Mouse (Mus musculus) heart, postnatal 14 days (tissue): Measurements from ENCODE around the gene Nsun6. TPM values are rescaled to one million over a fixed set of nuclear protein-coding genes. Genes with fewer than 3 reads are reported as not detected.

Experiments
- DNase-seq, 2 experiments: peaks; one replicate each; pipeline ENCODE4 v3.0.0; 2021 to 2022
- intact Hi-C: fragments of 180-260 bp; cut with DNase I; formaldehyde crosslinking; loops from one replicate; pipeline ENCODE4 v1.15.1; 2025
- long read RNA-seq, 2 experiments: library from polyadenylated mRNA; stranded (forward); transcript quantifications; one replicate each; pipeline ENCODE4 v2.0.0; 2021
- total RNA-seq, 2 experiments: library from RNA; stranded (reverse); gene quantifications; 2 replicates each; pipeline ENCODE4 v1.2.3; 2021

Gene Nsun6
- 1 to 10 TPM; 4.7 to 6.2 TPM for total RNA-seq
- long read RNA-seq, experiment 1, partial matches to known transcripts, result 1 of 5 reads
- long read RNA-seq, experiment 1, other reads (novel, unspliced or antisense), result 1 of 5 reads
- long read RNA-seq, experiment 2, transcript Nsun6-201 (11 exons, 2,897 nt), result major isoform, 5 of 5 reads
- long read RNA-seq, experiment 2, partial matches to known transcripts, result 0 of 5 reads
- long read RNA-seq, experiment 2, other reads (novel, unspliced or antisense), result 0 of 5 reads

GRCm38 (mm10) chr2:15054945-15055637 is at the start of gene Nsun6:
Gene Nsun6, minus strand, starts transcription at chr2:15055069.
- intact Hi-C loops, result no loop called here
- DNase-seq, result peak; percentile 98 to 99

- intact Hi-C loops, result no loop called here
Observed at GRCm38 (mm10) chr2:15104386-15104785, 49.5 kb upstream of the Nsun6 start.

GRCm38 (mm10) chr2:15096514-15097090 is 41.7 kb upstream of the Nsun6 start:
- DNase-seq, result no peak
- intact Hi-C loops, result no loop called here

More at GRCm38 (mm10) chr2:15104386-15104785, 49.5 kb upstream of the Nsun6 start:
- DNase-seq, result no peak

- intact Hi-C loops, result no loop called here
- no peak for DNase-seq
Observed at GRCm38 (mm10) chr2:15087308-15087707, 32.4 kb upstream of the Nsun6 start.

- no peak for DNase-seq
- intact Hi-C loops, result no loop called here
Observed at GRCm38 (mm10) chr2:15083702-15084101, 28.8 kb upstream of the Nsun6 start.

GRCm38 (mm10) chr2:15067091-15067490 is 12.2 kb upstream of the Nsun6 start:
- DNase-seq, result no peak
- intact Hi-C loops, result no loop called here

- DNase-seq, result no peak
- intact Hi-C loops, result no loop called here
Observed at GRCm38 (mm10) chr2:15065447-15065846, 10.6 kb upstream of the Nsun6 start.

GRCm38 (mm10) chr2:15064380-15065269 is 9.8 kb upstream of the Nsun6 start:
- DNase-seq, result no peak
- intact Hi-C loops, result no loop called here

- peak in 1 of 2 experiments; percentile 12 for DNase-seq
- intact Hi-C loops, result no loop called here
Observed at GRCm38 (mm10) chr2:15063815-15064214, 8.9 kb upstream of the Nsun6 start.

GRCm38 (mm10) chr2:15060856-15061255 is 6.0 kb upstream of the Nsun6 start:
- intact Hi-C loops, result no loop called here
- no peak for DNase-seq

- DNase-seq, result peak; percentile 31 to 54
- intact Hi-C loops, result no loop called here
Observed at GRCm38 (mm10) chr2:15058227-15058626, 3.4 kb upstream of the Nsun6 start.

GRCm38 (mm10) chr2:15055741-15056151 is 877 bp upstream of the Nsun6 start:
- DNase-seq, result no peak
- intact Hi-C loops, result no loop called here

GRCm38 (mm10) chr2:15054496-15054895 is 373 bp downstream of the Nsun6 start:
- intact Hi-C loops, result no loop called here

GRCm38 (mm10) chr2:15049117-15049873 is 5.6 kb downstream of the Nsun6 start, which contains the start of gene Arl5b:
Gene Arl5b, plus strand, starts transcription at chr2:15049395.
- peak; percentile 90 to 97 for DNase-seq
- intact Hi-C loops, result no loop called here

More at GRCm38 (mm10) chr2:15054496-15054895, 373 bp downstream of the Nsun6 start:
- no peak for DNase-seq

- intact Hi-C loops, result no loop called here
- peak in 1 of 2 experiments; percentile 18 for DNase-seq
Observed at GRCm38 (mm10) chr2:15040326-15040725, 14.5 kb downstream of the Nsun6 start.

- DNase-seq, result peak; percentile 29 to 40
- intact Hi-C loops, result no loop called here
Observed at GRCm38 (mm10) chr2:15038705-15039104, 16.2 kb downstream of the Nsun6 start.

GRCm38 (mm10) chr2:15027816-15028215 is 27.1 kb downstream of the Nsun6 start:
- intact Hi-C loops, result no loop called here

GRCm38 (mm10) chr2:15026817-15027216 is 28.1 kb downstream of the Nsun6 start:
- intact Hi-C loops, result no loop called here
- no peak for DNase-seq

More at GRCm38 (mm10) chr2:15027816-15028215, 27.1 kb downstream of the Nsun6 start:
- DNase-seq, result no peak

GRCm38 (mm10) chr2:15008072-15008471 is 46.8 kb downstream of the Nsun6 start:
- intact Hi-C loops, result no loop called here
- DNase-seq, result no peak

GRCm38 (mm10) chr2:15007531-15007930 is 47.3 kb downstream of the Nsun6 start:
- intact Hi-C loops, result no loop called here
- no peak for DNase-seq
